In the genomic region with DNA sequence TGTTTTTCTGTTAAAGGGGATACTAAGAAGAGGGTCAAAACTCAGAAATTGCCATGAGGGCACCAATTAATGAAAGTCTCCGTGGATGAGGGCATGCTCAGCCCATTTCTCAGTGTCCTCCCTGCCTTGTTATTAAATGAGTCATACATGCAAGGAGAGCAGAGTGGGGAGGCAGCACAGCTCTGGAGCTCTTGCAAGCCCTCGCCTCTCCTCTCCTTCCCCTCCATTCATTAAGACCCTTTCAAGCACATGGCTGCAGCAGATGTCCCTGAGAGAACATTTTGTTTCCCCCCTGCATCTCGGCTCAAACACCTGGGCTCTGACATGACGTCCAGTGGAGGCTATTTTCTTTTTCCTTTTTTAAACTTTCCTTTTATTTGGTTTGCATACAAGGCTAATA, we compare ENCODE assay signal across 24 mouse cellular contexts.
DNase-seq lines count a peak whose midpoint lies in the region; ATAC-seq lines count a peak whose summit lies in the region.
"Had no signal": no experiment of that assay in that cellular context is flagged by ENCODE, and none has a peak within 500 bp of the region (broad histone marks: within the 10 kb centered on the region; RNA-seq: fewer than 3 reads in every experiment).

No protein-coding gene starts in this region.

- ATAC-seq in hindbrain, embryonic 12.5 days (ENCODE audit: low FRiP score), result no peak
- 0 out of 2 replicates have a peak, but pooled peaks have one; percentile 32 for ATAC-seq in midbrain, embryonic 15.5 days (replicated peaks)
- no peak for ATAC-seq in midbrain, embryonic 14.5 days (ENCODE audit: low FRiP score, low TSS enrichment)
- ATAC-seq in forebrain, embryonic 13.5 days, result peak; percentile 60; the same call in 1 of the 2 replicates
- no peak for ATAC-seq in activated CD4-positive, CD25-positive, alpha-beta regulatory T cell, adult 4 months
- ATAC-seq: CD4-positive, CD25-positive, alpha-beta regulatory T cell, adult 4 months; intestine, embryonic 15.5 days; liver, postnatal 0 days; lung, postnatal 0 days had no signal

- no peak for DNase-seq in hindbrain, embryonic 10.5 days (ENCODE audit: low spot score)
- DNase-seq in midbrain, embryonic 14.5 days, result no peak
- no peak for DNase-seq in adrenal gland, adult 8-10 months
- DNase-seq: adrenal gland, postnatal 36 days; cerebellum, adult 8-10 months; cerebellum, postnatal 36 days; embryo, embryonic 11 days; gastrocnemius, postnatal 14 days; heart, adult 11 months; kidney, adult 8-10 months; layer of hippocampus, postnatal 36 days; liver, postnatal 0 days had no signal

- H3K36me3 ChIP-seq in hindbrain, embryonic 12.5 days, result no peaks in the 10 kb centered on the region
- no peaks in the 10 kb centered on the region for H3K36me3 ChIP-seq in hindbrain, embryonic 10.5 days
- H3K36me3 ChIP-seq in midbrain, embryonic 15.5 days (replicated peaks), result no peaks in the 10 kb centered on the region
- no peaks in the 10 kb centered on the region for H3K36me3 ChIP-seq in midbrain, embryonic 14.5 days (ENCODE audit: control insufficient read depth, insufficient read depth, low read length)
- no peaks in the 10 kb centered on the region for H3K36me3 ChIP-seq in forebrain, embryonic 13.5 days (ENCODE audit: poor library complexity, severe bottlenecking)
- H3K36me3 ChIP-seq: hindbrain, embryonic 15.5 days; intestine, embryonic 15.5 days; limb, embryonic 12.5 days had no signal

- no peaks in the 10 kb centered on the region for H3K9me3 ChIP-seq in hindbrain, embryonic 12.5 days (replicated peaks)
- no peaks in the 10 kb centered on the region for H3K9me3 ChIP-seq in hindbrain, embryonic 10.5 days
- H3K9me3 ChIP-seq in midbrain, embryonic 15.5 days, result no peaks in the 10 kb centered on the region
- no peaks in the 10 kb centered on the region for H3K9me3 ChIP-seq in midbrain, embryonic 14.5 days (ENCODE audit: control insufficient read depth, low read length)
- no peaks in the 10 kb centered on the region for H3K9me3 ChIP-seq in forebrain, embryonic 13.5 days (replicated peaks)
- H3K9me3 ChIP-seq: hindbrain, embryonic 15.5 days; intestine, embryonic 15.5 days; limb, embryonic 12.5 days had no signal

- 42% methylated on average over 4 of the region's 4 CpGs for WGBS in hindbrain, embryonic 12.5 days
- WGBS in hindbrain, embryonic 10.5 days, result 70% methylated on average over 4 of the region's 4 CpGs
- 51% methylated on average over 4 of the region's 4 CpGs for WGBS in midbrain, embryonic 15.5 days
- WGBS in midbrain, embryonic 14.5 days, result 53% methylated on average over 4 of the region's 4 CpGs
- WGBS in forebrain, embryonic 13.5 days, result 24% methylated on average over 4 of the region's 4 CpGs

- H3K4me2 ChIP-seq in hindbrain, embryonic 12.5 days (replicated peaks), result no peak overlapping the region
- H3K4me2 ChIP-seq in midbrain, embryonic 15.5 days, result no peak overlapping the region
- H3K4me2 ChIP-seq in midbrain, embryonic 14.5 days (ENCODE audit: low read length), result no peak overlapping the region
- no peak overlapping the region for H3K4me2 ChIP-seq in forebrain, embryonic 13.5 days
- H3K4me2 ChIP-seq: heart, embryonic 11.5 days; hindbrain, embryonic 15.5 days; intestine, embryonic 15.5 days; limb, embryonic 12.5 days; liver, embryonic 11.5 days had no signal

- no peaks in the 10 kb centered on the region for H3K27me3 ChIP-seq in hindbrain, embryonic 12.5 days
- H3K27me3 ChIP-seq in hindbrain, embryonic 10.5 days (ENCODE audit: insufficient read depth, poor library complexity, severe bottlenecking), result no peaks in the 10 kb centered on the region
- no peaks in the 10 kb centered on the region for H3K27me3 ChIP-seq in midbrain, embryonic 15.5 days (replicated peaks)
- no peaks in the 10 kb centered on the region for H3K27me3 ChIP-seq in midbrain, embryonic 14.5 days (ENCODE audit: control insufficient read depth, insufficient read depth, low read length)
- no peaks in the 10 kb centered on the region for H3K27me3 ChIP-seq in forebrain, embryonic 13.5 days
- H3K27me3 ChIP-seq: hindbrain, embryonic 15.5 days; intestine, embryonic 15.5 days; limb, embryonic 12.5 days had no signal

- no peak overlapping the region for H3K4me3 ChIP-seq in hindbrain, embryonic 12.5 days
- no peak overlapping the region for H3K4me3 ChIP-seq in hindbrain, embryonic 10.5 days
- H3K4me3 ChIP-seq in midbrain, embryonic 15.5 days, result no peak overlapping the region
- no peak overlapping the region for H3K4me3 ChIP-seq in midbrain, embryonic 14.5 days (replicated peaks; ENCODE audit: low read depth, low read length)
- H3K4me3 ChIP-seq in forebrain, embryonic 13.5 days, result no peak overlapping the region
- H3K4me3 ChIP-seq: hindbrain, embryonic 15.5 days; intestine, embryonic 15.5 days; limb, embryonic 12.5 days had no signal

- H3K9ac ChIP-seq in hindbrain, embryonic 12.5 days, result no peak overlapping the region
- H3K9ac ChIP-seq in midbrain, embryonic 15.5 days, result no peak overlapping the region
- no peak overlapping the region for H3K9ac ChIP-seq in midbrain, embryonic 14.5 days (replicated peaks; ENCODE audit: low read length)
- no peak overlapping the region for H3K9ac ChIP-seq in forebrain, embryonic 13.5 days
- H3K9ac ChIP-seq: hindbrain, embryonic 15.5 days; intestine, embryonic 15.5 days; limb, embryonic 12.5 days; liver, postnatal 0 days had no signal

- H3K27ac ChIP-seq in hindbrain, embryonic 12.5 days, result peak overlapping the region; percentile 35; the same call in 1 of the 2 replicates
- H3K27ac ChIP-seq in hindbrain, embryonic 10.5 days, result no peak overlapping the region
- H3K27ac ChIP-seq in midbrain, embryonic 15.5 days, result no peak overlapping the region
- H3K27ac ChIP-seq in midbrain, embryonic 14.5 days (replicated peaks; ENCODE audit: low read depth, low read length), result no peak overlapping the region
- H3K27ac ChIP-seq in forebrain, embryonic 13.5 days, result peak overlapping the region; percentile 31; the same call in 1 of the 2 replicates
- H3K27ac ChIP-seq: hindbrain, embryonic 15.5 days; intestine, embryonic 15.5 days; limb, embryonic 12.5 days; macrophage had no signal

- 0 out of 2 replicates have a peak, but pooled peaks cover 4% of the 10 kb centered on the region for H3K4me1 ChIP-seq in hindbrain, embryonic 12.5 days
- no peaks in the 10 kb centered on the region for H3K4me1 ChIP-seq in hindbrain, embryonic 10.5 days (replicated peaks)
- 0 out of 2 replicates have a peak, but pooled peaks cover 2% of the 10 kb centered on the region for H3K4me1 ChIP-seq in midbrain, embryonic 15.5 days
- H3K4me1 ChIP-seq in midbrain, embryonic 14.5 days (ENCODE audit: control insufficient read depth, insufficient read depth, low read length), result no peaks in the 10 kb centered on the region
- peaks cover 17% of the 10 kb centered on the region for H3K4me1 ChIP-seq in forebrain, embryonic 13.5 days
- H3K4me1 ChIP-seq: intestine, embryonic 15.5 days; limb, embryonic 12.5 days had no signal

Comparison
In these comparisons a context has a peak if more than half of its experiments do, and no peak if none do; other contexts are left out.
1. ATAC-seq: peak in midbrain, embryonic 15.5 days (single experiment) and forebrain, embryonic 13.5 days (single experiment); none in hindbrain, embryonic 12.5 days (single experiment), midbrain, embryonic 14.5 days (single experiment) and activated CD4-positive, CD25-positive, alpha-beta regulatory T cell, adult 4 months (single experiment).
2. H3K27ac ChIP-seq: peak in hindbrain, embryonic 12.5 days (single experiment) and forebrain, embryonic 13.5 days (single experiment); none in hindbrain, embryonic 10.5 days (single experiment), midbrain, embryonic 15.5 days (single experiment) and midbrain, embryonic 14.5 days (single experiment).